Mouse (Mus musculus): ENCODE measurements at regions not wholly inside any gene's neighbourhood (a gene's known extent, or its start where the extent isn't known, plus 50 kb on each side); places are given as distances from the start of the nearest gene placed in this dataset.

GRCm38 (mm10) chr12:110389439-110389838 lies 57.5 kb upstream of the Ppp2r5c start:
- TF ChIP-seq CTCF (IDR thresholded peaks at IDR 0.05; ENCODE audit: low read depth) (no peak), EP300 (IDR thresholded peaks at IDR 0.05; ENCODE audit: low read depth) (no peak)
